16 mouse cellular contexts compared by ENCODE assay signal in genomic region chr15:25755536-25755935, GRCm38 (mm10).
DNase-seq lines count a peak whose midpoint lies in the region; ATAC-seq lines count a peak whose summit lies in the region.
"Had no signal": no experiment of that assay in that cellular context is flagged by ENCODE, and none has a peak within 500 bp of the region (broad histone marks: within the 10 kb centered on the region; RNA-seq: fewer than 3 reads in every experiment).

No protein-coding gene starts in this region.

- no peak for ATAC-seq in forebrain, embryonic 14.5 days
- no peak for ATAC-seq in hindbrain, embryonic 16.5 days
- ATAC-seq in neural tube, embryonic 12.5 days (ENCODE audit: low FRiP score, low read depth) = no peak
- ATAC-seq in intestine, embryonic 15.5 days = no peak

- peak overlapping the region; percentile 55 for H3K4me2 ChIP-seq in forebrain, embryonic 14.5 days (ENCODE audit: low read length)
- peak overlapping the region; percentile 48 for H3K4me2 ChIP-seq in hindbrain, embryonic 16.5 days (ENCODE audit: low read length)
- H3K4me2 ChIP-seq in neural tube, embryonic 12.5 days (replicated peaks) = peak overlapping the region; percentile 50
- H3K4me2 ChIP-seq in intestine, embryonic 15.5 days (replicated peaks) = no peak overlapping the region
- H3K4me2 ChIP-seq: limb, embryonic 15.5 days had no signal

- H3K27me3 ChIP-seq in forebrain, embryonic 14.5 days (replicated peaks; ENCODE audit: control insufficient read depth, insufficient read depth, low read length) = no peaks in the 10 kb centered on the region
- H3K27me3 ChIP-seq in hindbrain, embryonic 16.5 days (replicated peaks; ENCODE audit: control insufficient read depth, insufficient read depth, low read length) = no peaks in the 10 kb centered on the region
- no peaks in the 10 kb centered on the region for H3K27me3 ChIP-seq in neural tube, embryonic 12.5 days (replicated peaks)
- H3K27me3 ChIP-seq in intestine, embryonic 15.5 days (replicated peaks) = no peaks in the 10 kb centered on the region
- H3K27me3 ChIP-seq: limb, embryonic 15.5 days had no signal

- peak overlapping the region; percentile 96 for H3K27ac ChIP-seq in forebrain, embryonic 14.5 days (ENCODE audit: low read depth, low read length)
- no peak overlapping the region; the same call in 1 of the 2 replicates for H3K27ac ChIP-seq in hindbrain, embryonic 16.5 days (ENCODE audit: low read depth, low read length)
- H3K27ac ChIP-seq in neural tube, embryonic 12.5 days = 0 out of 2 replicates have a peak overlapping the region, but pooled peaks have one; percentile 22
- no peak overlapping the region for H3K27ac ChIP-seq in intestine, embryonic 15.5 days
- H3K27ac ChIP-seq: gastrocnemius, adult 2 months; limb, embryonic 15.5 days had no signal

- WGBS in forebrain, embryonic 14.5 days = 42% methylated on average over 6 of the region's 6 CpGs
- 36% methylated on average over 6 of the region's 6 CpGs for WGBS in hindbrain, embryonic 16.5 days
- 42% methylated on average over 6 of the region's 6 CpGs for WGBS in neural tube, embryonic 12.5 days
- 71% methylated on average over 6 of the region's 6 CpGs for whole genome bisulfite sequencing in intestine, embryonic 15.5 days

- H3K4me3 ChIP-seq in forebrain, embryonic 14.5 days (ENCODE audit: low read depth, low read length) = peak overlapping the region; percentile 33
- H3K4me3 ChIP-seq in hindbrain, embryonic 16.5 days (ENCODE audit: low read length) = peak overlapping the region; percentile 27
- H3K4me3 ChIP-seq in neural tube, embryonic 12.5 days = peak overlapping the region; percentile 26
- H3K4me3 ChIP-seq in intestine, embryonic 15.5 days (replicated peaks) = no peak overlapping the region
- H3K4me3 ChIP-seq: gastrocnemius, adult 2 months; limb, embryonic 15.5 days had no signal

- H3K9ac ChIP-seq in forebrain, embryonic 14.5 days (ENCODE audit: low read length) = peak overlapping the region; percentile 70; the same call in 1 of the 2 replicates
- no peak overlapping the region for H3K9ac ChIP-seq in hindbrain, embryonic 16.5 days (ENCODE audit: low read depth, low read length)
- H3K9ac ChIP-seq in neural tube, embryonic 12.5 days = 0 out of 2 replicates have a peak overlapping the region, but pooled peaks have one; percentile 46
- H3K9ac ChIP-seq in intestine, embryonic 15.5 days = no peak overlapping the region
- H3K9ac ChIP-seq: limb, embryonic 15.5 days had no signal

- DNase-seq in R1 (ENCODE audit: low read depth, low spot score) = peak; percentile 76
- no peak for DNase-seq in forebrain, embryonic 14.5 days (ENCODE audit: low spot score)
- no peak for DNase-seq in urinary bladder, postnatal 14 days (ENCODE audit: low spot score)
- DNase-seq in layer of hippocampus, adult 9-11 months = no peak
- DNase-seq: cerebellum, adult 2 months; gastrocnemius, adult 2 months; heart, postnatal 14 days; kidney, adult 8-10 months; lung, adult 18-20 months; lung, postnatal 4 days; spleen, adult 18-20 months; thymus, postnatal 4 days had no signal

- H3K36me3 ChIP-seq in forebrain, embryonic 14.5 days (ENCODE audit: control insufficient read depth, insufficient read depth, low read length) = no peaks in the 10 kb centered on the region
- H3K36me3 ChIP-seq in hindbrain, embryonic 16.5 days (ENCODE audit: control insufficient read depth, insufficient read depth, low read length) = no peaks in the 10 kb centered on the region
- H3K36me3 ChIP-seq in neural tube, embryonic 12.5 days = no peaks in the 10 kb centered on the region
- peaks cover 3% of the 10 kb centered on the region for H3K36me3 ChIP-seq in intestine, embryonic 15.5 days

- peaks cover 42% of the 10 kb centered on the region for H3K4me1 ChIP-seq in forebrain, embryonic 14.5 days (ENCODE audit: control insufficient read depth, insufficient read depth, low read length)
- H3K4me1 ChIP-seq in hindbrain, embryonic 16.5 days (ENCODE audit: control insufficient read depth, insufficient read depth, low read depth, low read length) = peaks cover 17% of the 10 kb centered on the region
- peaks cover 44% of the 10 kb centered on the region for H3K4me1 ChIP-seq in neural tube, embryonic 12.5 days
- peaks cover 10% of the 10 kb centered on the region for H3K4me1 ChIP-seq in intestine, embryonic 15.5 days (replicated peaks)

- H3K9me3 ChIP-seq in forebrain, embryonic 14.5 days (replicated peaks; ENCODE audit: control insufficient read depth, low read length) = no peaks in the 10 kb centered on the region
- H3K9me3 ChIP-seq in hindbrain, embryonic 16.5 days (ENCODE audit: control insufficient read depth, low read length) = no peaks in the 10 kb centered on the region
- H3K9me3 ChIP-seq in neural tube, embryonic 12.5 days = no peaks in the 10 kb centered on the region
- no peaks in the 10 kb centered on the region for H3K9me3 ChIP-seq in intestine, embryonic 15.5 days
- H3K9me3 ChIP-seq: limb, embryonic 15.5 days had no signal

Comparison
In these comparisons a context has a peak if more than half of its experiments do, and no peak if none do; other contexts are left out.
1. H3K27ac ChIP-seq: peak in forebrain, embryonic 14.5 days (single experiment) and neural tube, embryonic 12.5 days (single experiment); none in hindbrain, embryonic 16.5 days (single experiment) and intestine, embryonic 15.5 days (single experiment).
2. H3K9ac ChIP-seq: peak in forebrain, embryonic 14.5 days (single experiment) and neural tube, embryonic 12.5 days (single experiment); none in hindbrain, embryonic 16.5 days (single experiment) and intestine, embryonic 15.5 days (single experiment).